Mouse (Mus musculus) mesoderm, embryonic 11.5 days (tissue): Measurements from ENCODE around the gene Frmd6.

ENCODE experiments used
- DNase-seq: peaks from one replicate; pipeline ENCODE4 v3.0.0-alpha.2; 2012; ENCODE audit warnings: low read depth, low spot score

Gene Frmd6

DNA sequence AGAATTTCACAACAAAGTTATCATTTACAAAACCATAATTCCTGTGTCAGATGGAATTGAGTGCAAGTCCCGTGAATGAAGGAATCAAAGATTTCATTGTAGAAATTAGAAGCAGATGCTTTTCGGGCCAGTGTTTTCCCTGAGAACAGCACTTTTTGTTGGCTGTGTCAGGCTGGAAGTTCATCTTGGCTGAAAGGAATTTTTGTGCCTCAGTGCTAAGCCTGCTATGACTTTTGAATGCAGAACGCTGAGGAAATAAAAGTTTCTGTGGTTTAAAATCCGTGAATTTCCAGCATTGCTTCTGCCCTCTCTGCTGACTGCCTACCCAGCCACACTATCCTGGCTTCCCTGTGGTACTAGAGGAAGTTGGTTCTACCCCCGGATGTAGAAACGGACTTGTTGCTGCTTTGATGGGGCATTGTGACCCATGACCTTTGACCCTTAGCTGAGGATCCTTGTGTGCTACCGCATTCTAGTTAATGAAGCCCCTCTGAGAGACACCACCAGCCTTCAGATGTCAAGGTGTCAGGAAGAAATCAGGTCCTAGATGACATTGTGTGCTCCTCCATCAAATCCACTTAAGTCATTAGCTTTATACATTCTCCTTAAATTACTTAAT lies 26.1 kb downstream of the Frmd6 start:
- DNase-seq, result no peak

DNA sequence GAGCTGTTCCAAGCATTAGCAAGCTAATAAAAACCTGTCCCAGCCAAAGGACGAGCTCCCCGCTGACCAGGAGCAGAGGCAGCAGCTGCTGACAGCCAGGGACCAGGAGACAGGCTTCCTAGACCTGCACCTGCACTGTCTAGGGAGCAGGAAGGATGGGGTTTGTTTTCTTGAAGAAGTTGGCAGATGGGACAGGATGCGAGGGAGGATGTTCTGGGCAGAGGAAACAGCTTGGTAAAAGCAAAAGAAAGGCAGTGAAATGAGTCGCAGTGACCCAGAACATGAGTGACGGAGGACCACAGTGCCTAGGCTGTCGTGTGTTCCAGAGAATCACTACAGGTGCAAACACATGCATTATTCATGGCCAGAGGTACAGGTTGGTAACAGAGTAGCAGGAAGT lies 27.7 kb downstream of the Frmd6 start:
- no peak for DNase-seq

DNA sequence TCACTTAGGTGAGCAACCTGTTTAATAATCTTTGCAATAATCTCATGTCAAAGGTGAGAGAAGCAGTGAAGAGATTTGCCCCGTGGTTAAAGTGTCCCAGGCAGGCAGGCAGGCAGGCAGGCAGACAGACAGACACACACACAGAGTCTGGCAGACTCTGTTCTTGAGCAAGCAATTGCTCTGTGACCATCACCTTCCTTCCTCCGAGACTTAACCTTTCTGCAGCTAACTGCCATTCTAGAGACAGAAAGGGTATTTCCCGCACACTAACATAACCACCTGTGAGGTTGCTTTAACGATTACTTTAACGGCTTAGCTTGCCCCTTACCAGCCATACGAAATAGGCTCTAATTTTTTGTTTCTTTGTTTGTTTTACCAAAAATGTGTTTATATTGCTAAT lies 30.4 kb downstream of the Frmd6 start:
- no peak for DNase-seq

DNA sequence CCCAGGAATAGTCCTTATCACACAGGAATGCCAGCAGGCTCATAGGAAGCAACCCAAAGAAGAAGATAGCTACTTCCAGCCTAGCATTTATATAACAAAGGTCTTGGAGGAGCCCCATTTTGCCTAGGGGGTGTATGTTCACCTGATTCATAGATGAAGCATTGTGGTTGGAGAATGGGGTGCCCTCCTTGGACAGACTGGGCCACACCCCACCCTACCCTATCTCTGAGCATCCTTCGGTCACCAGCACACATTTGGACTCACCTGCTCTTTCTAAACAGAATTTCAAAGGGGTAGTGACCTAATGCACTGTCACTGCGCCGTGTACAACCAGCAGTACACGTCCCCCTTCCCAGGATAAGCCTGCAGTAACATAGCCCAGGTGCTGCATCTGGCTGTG lies 31.5 kb downstream of the Frmd6 start:
- no peak for DNase-seq

DNA sequence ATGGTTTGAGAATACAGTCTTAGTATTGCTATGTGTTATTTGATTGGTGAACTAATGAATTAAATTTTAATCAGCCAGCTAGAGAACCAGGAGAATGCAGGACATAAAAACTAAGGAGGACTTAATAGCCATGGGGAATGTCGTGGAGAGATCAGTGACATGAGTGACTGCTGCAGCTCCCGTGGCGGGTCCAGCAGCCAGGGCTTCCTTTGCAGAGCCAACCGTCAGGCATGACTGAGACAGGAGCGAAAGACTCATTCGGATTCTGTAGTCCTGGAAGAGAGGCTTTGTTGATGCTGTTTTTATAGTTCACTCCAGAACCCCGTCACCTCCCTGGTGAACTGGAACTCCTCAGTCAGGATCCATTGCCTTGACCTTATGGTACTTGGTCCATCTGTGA lies 38.0 kb downstream of the Frmd6 start:
- DNase-seq, result no peak

DNA sequence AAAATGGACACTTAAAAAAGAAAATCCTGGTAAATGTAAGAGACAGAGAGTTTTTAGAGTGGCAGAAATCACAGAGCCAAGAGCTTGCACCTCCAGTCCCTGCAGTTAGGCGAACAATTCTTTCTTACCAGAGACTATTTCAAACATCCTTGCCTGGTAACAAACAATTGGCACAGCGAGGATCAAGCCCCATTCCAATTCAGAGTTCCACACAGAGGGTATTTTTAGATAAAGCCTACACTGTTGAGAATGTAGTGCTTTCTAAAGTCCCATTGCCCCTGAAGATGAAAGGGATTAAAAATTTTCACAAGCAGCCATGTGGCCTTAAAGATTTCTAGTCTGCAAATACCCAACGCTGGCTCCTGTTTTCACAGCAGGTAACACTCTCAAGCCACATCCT lies 42.5 kb downstream of the Frmd6 start:
- no peak for DNase-seq

DNA sequence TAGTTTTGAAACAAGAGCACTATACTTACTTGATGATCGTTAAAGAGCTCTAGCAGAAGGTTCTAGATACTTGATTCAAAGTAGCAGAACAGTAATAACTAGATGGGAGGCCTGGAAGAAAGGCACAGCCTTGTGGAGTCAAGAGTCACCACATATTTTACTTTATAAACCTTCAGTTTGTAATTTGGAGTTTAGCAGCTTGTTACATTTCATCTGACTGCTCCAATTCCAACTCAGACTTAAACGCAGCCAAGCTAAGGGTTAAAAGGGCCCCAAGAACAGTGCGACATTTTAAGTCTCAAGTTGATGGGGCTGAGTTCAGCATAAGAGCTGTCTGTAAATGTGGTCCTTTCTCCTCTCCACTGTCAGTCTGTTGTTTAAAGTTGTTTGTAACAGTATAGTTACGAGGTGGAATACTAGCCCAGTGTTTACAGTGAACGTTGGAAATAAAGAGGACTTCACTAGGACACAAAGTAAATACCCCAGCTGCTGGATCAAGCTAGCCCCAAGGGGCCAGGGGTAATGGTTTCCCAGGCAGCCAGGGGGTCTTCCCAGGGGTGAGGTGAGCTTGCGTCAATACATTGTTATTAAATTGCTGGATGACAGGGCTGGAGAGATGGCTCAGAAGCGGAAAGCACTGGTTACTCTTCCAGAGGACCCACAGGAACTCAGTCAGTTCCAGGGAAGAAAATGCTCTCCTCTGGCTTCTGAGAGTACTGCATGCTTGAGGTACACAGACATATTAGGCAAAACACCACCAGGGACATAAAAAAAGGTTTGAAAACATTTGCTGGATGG lies 43.1 kb downstream of the Frmd6 start:
- no peak for DNase-seq

DNA sequence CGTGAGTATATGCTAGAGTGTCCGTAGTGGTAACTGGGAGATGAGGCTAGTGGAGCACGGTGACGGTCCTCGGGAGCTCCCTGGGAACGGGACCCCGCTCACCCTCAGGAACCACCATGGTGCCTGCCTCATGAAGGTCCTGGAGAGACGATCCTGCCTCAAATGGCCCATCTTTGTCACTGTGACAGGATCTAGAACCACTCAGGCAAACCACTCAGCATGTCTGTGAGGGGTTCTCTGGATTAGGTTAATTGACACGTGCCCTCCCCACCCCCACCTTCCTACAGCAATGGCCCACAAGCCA lies 43.6 kb downstream of the Frmd6 start:
- DNase-seq, result no peak

DNA sequence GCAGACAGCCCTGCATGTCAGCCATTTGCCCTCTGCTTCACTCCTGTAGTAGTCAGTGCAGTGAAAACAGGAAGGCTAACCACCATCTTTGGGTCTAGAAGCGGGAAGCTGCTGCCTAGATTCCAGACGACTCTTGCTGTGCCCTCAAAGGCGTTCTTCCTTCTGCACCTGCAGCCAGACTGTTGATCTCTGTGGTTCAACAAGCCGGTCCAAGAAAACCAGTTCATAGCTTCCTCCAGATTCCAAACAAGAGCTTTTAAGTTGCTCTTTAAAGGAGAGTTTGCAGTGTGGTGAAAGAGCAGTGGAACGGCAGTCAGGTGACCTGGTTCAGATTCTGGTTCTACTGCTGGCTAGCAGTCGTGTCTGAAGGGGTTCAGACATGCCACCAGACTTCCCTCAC lies 48.2 kb downstream of the Frmd6 start:
- DNase-seq, result no peak

DNA sequence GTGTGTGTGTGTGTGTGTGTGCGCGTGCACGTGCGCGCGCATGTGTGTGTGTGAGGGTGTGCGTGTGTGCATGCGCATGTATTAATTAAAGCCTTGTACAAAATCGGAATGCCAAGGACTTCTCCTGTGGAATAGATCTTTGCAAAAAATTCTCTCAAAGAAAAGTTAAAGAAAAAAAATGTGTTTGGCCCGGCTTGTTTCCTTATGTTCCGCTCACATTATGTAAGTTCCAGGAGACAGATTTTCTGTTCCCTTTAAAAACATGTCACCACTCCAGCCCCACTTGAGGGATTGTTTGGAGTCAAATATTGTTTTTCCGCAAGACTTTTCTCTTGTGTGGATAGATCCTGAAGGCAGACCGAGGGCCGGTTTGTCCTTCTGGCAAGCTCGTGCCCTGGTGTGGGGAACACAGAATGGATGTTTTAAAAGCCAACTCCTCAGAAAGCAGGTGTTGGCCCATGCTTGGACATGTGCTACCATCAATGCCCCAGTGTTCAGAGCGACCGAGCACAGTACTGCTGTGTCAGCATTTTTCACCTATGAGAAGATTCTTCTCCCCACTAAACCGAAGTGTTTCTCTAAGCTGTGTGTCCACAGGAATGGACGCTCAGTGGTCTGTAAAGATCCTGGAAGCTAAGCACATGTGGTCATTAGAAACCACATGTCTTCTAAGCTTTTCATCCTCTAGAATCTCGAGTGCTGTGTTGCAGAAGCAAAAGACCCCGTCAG lies 51.1 kb downstream of the Frmd6 start:
- no peak for DNase-seq

DNA sequence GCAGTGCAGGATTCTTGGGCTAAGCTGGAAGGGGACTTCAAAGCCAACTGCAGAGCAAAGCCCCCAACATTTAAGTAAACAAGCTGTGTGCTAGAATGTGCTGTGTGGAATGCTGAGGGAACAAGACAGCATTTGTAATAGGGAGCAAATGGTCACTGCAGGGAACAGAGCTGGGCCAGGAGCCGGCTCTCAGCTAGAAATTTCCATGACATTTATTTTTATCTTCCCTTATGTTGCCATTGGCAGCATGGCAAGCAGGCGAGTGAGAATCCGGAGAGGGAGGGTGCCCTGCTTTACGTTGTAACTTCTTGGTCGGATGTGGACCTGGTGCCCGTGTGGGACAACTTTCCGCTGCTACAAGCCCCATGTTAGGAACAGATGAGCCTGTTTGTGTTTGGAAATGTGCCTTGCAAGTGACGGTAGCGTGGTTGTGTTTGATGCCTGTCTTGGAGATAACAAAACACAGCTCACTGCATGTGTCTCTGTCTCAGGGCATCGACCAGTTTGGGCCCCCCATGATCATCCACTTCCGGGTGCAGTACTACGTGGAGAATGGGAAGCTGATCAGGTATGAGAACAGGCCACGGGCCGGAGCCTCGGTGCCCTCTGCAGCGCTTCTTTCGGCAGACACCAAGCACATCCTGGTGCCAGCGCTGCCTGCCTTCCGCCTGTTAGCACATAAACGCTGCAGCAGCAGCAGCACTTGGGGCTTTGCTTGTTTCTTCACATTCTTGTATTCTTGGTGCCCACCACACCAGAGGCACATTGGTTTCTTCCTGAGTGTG lies 52.8 kb downstream of the Frmd6 start:
- no peak for DNase-seq

DNA sequence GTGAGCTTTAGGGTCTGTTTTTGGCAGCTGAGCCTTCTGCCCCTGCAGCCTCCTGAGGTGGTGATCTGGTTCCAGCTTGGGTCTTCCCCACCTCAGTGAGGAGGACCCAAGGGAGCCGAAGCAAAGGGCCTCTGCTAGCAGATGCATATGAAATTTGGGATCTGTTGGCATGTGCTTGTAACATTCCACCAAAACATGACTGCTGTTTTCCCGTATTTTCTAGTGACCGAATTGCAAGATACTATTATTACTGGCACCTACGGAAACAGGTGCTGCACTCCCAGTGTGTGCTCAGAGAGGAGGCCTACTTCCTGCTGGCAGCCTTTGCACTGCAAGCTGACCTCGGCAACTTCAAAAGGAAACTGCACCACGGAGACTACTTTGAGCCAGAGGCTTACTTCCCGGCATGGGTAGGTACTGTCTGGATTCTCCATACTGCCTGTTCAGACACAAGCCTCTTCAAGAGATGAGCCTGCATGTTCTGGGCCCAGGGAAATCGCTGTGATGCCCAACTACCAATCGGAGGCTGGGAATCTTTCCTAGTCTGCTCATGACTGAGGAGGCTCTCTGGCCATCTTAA lies 55.2 kb downstream of the Frmd6 start:
- no peak for DNase-seq

DNA sequence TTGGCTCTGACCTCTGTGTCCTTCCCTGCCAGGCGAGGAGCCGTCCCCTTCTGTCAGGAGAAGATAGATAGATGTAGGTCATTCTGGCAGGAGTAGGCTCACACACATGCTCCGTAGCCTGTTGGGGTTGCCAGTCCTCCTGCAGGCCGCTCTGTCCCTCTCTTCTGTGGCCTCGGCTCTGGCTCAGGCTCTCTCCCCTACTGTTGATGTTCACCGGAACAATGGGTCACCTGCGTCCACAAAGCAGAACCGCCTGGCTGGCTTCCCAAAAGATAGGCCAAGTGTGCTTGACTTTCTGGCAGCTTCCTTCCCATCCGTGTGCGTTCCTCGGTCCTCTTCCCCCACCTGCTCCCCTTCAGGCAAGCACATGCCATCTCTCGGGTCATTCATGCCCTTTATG lies 56.0 kb downstream of the Frmd6 start:
- DNase-seq, result no peak

DNA sequence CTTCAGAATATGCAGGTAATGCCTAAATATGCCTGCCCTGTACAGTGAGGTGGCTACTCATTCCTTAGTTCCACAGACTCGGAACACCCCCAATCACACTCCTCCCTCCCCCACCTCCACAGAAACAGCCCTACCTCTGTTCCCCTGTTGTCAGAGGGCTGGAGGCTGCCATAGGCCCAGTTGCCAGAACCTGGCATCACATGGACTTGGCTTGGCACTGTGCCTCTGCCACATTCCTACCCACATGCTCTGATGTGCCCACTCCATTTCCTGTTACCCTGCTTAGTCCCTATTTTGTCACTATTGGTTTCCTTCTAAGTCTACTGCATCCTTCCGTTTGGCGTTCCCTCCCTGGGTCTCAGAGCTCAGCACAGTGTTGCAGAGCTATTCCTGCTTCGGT lies 56.5 kb downstream of the Frmd6 start:
- DNase-seq, result no peak

DNA sequence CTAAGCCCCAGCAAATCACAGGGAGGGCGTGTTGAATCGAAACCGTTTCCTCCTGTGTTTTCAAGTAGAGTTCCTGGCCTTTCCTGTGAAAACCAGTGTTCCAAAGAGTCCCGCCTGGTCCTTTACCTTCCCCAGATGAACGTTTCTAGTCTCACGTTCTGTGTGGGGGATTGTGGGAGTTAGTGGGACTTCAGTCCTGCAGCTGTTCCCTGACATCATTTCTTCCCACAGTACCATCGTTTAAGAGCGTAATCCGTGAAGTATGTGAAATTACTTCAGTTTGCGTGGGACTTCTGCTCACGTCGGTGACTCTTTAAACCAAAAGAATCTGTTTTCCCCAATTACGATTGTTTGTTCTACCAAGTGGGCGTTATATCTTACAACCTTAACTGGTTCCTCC lies 57.8 kb downstream of the Frmd6 start:
- no peak for DNase-seq

DNA sequence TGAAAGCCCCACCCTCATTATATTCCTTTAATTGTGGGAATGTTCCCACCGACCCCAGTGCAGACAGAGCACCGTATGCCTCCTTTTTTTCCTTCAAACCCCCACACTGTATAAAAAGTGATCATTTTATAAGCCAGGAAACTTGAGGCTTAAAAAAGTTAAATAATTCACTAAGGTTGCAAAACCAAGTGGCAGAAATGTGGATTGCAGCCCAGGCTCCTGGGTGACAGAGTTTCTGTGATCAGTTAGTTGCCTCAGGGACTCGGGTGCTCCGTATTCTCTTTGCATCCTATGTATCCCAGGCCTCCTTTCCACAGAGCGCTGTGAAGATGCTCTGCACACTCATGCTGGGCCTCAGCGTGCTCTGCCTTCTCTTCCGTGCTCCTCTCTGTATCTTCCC lies 58.8 kb downstream of the Frmd6 start:
- DNase-seq, result no peak

DNA sequence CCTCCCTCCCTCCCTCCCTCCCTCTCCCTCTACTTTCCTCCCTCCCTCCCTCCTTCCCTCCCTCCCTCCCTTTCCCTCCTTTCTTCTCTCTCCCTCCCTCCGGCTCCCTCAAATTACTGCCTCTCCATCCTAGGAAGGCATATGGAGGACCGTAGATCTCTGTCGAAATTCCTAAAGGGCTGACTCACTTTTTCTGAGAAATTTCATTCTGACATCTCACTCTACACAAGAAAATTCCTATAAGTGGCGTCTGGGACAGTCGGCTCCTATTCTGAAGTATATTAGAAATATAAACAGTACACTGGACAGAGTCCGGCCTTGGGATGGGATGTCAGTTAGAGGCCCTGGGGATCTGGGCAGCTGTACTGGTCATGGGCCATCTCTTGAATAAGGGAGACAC lies 59.7 kb downstream of the Frmd6 start:
- DNase-seq, result no peak

DNA sequence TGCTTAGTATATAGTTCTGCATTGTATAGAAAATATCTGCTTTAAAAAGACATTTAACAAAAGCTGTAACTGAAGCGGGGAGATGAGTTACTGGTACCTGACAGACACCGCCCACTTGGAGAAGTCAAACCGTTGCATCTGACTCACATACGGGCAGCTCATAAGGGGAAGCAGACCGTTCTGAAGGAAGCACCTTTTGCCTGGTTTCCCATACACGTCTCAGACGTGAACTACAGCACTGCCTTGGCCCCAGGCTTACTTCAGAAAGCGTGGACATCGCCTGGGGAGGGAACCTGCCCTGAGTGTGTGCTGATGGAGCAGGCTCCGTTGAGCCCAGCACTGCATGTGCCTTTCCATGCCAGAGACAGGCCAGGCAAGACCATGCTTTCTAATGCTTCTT lies 60.3 kb downstream of the Frmd6 start:
- no peak for DNase-seq

DNA sequence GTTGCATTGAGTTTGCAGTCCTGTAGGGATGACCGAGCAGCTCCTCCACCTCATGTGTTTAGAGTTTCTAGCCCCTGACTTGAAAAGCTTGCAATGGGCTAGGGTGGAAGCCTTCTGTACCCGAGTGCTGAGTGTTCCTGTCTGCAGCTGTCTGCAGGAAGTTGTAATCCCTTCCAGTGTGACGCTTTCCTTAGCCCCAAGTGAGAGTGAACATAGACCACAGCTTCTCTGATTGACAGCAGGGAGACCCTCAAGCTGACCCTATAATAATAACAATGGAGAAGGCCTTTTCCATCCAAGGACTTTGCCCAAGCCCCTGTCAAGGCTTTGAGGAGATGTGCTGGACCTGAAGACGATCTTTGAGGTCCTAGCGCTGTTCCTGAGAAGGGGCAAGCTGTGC lies 65.1 kb downstream of the Frmd6 start:
- DNase-seq, result no peak

DNA sequence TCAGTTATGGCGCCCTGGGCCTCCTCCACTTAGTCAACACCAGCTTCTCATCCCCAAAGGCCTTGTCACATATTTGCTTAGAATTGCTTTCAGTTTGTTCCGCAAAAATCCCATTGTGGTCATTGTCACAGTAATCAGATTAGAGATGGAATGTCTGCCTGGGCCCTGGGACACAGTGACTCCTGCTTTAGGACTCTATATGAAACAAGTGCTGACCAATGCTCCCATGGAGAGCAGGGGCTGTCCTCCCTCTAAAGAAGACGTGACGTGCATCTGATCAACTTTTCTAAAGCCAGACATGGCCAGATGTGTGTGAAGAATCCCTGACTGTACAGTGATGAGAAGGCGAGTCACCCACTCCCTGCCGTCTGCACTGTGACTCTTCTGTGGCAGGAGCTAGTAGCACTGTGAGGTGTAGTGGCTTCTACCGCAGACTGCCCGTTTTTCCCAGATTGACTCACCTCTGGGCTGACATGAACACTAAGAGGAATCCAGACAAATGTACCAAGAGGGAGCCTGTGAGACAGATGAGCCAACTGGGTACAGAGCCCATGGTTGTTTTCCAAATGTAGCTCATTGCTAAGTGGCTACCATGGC lies 65.7 kb downstream of the Frmd6 start:
- DNase-seq, result no peak

DNA sequence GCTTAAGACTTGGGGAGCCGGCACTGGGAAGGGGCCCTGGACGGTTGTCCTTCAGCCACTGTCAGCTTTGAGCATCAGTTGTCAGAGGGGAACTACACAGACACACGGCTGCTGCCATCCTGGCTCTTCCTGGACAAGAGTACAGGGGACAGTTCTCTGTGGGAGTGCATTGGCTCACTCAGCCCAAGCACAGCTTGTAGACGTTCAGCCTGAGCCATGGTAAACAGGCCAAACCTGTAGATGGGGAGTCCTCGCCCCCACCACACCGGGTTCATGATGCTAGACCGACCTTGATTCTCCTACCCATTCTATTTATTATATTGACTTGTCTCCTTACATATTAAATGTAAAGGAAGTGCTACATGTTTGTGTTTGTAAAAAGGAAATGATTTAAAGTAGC lies 70.0 kb downstream of the Frmd6 start:
- no peak for DNase-seq

DNA sequence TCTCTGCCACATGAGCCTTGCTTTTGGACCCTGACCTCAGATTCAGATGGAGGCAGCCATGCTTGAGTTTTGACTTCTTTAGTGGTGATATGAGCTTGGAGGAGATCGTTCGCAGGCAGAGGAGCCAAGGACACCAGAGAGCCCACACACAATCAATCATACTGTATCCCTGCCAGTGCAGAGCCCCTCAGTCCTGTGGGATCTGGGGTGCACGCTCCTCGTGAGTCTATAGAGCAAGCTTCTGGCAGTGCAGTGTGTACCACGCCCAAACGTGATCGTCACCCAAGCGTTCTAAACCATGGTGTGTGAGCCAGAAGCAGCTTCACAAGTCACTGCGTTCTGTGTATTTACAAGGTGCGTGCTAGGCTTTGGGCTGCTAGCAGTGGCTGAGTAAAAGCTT lies 70.8 kb downstream of the Frmd6 start:
- no peak for DNase-seq
